Mouse (Mus musculus) urinary bladder, postnatal 4 days (tissue): ENCODE measurements around the gene Olfr961.

ENCODE experiments used
- DNase-seq, 2 experiments: peaks; one replicate each; pipeline ENCODE4 v3.0.0; 2021 to 2022; ENCODE audit warnings: low spot score in 2 of 2

Olfr961 gene

GRCm38 (mm10) chr9:39644785-39645184, at the start of gene Olfr961:
Gene Olfr961 (plus strand): TSS chr9:39645085.
- no peak for DNase-seq

- no peak for DNase-seq
These were observed 42.2 kb upstream of the Olfr961 start for GRCm38 (mm10) chr9:39602536-39603332.

- peak; percentile 26 to 65 for DNase-seq
These were observed 41.5 kb upstream of the Olfr961 start for GRCm38 (mm10) chr9:39603333-39603845.

- DNase-seq = peak in 1 of 2 experiments; percentile 60
These were observed 40.9 kb upstream of the Olfr961 start, which contains the start of gene AW551984 for GRCm38 (mm10) chr9:39603999-39604453. Gene AW551984 (minus strand): TSS chr9:39604403.

- DNase-seq = no peak
These were observed 36.4 kb upstream of the Olfr961 start for GRCm38 (mm10) chr9:39608497-39608896.

GRCm38 (mm10) chr9:39610355-39610754, 34.5 kb upstream of the Olfr961 start, which contains the start of gene Olfr148:
Gene Olfr148 (plus strand): TSS chr9:39610655.
- no peak for DNase-seq

- no peak for DNase-seq
These were observed 32.9 kb upstream of the Olfr961 start for GRCm38 (mm10) chr9:39611953-39612352.

GRCm38 (mm10) chr9:39621073-39621472, 23.8 kb upstream of the Olfr961 start, which contains the start of gene Olfr960:
Gene Olfr960 (plus strand): TSS chr9:39621373.
- no peak for DNase-seq

- DNase-seq = no peak
These were observed 21.1 kb upstream of the Olfr961 start for GRCm38 (mm10) chr9:39623783-39624182.

- DNase-seq = no peak
These were observed 20.2 kb upstream of the Olfr961 start for GRCm38 (mm10) chr9:39624711-39625110.

- DNase-seq = no peak
These were observed 15.8 kb upstream of the Olfr961 start for GRCm38 (mm10) chr9:39629069-39629468.

- no peak for DNase-seq
These were observed 10.8 kb upstream of the Olfr961 start for GRCm38 (mm10) chr9:39633913-39634594.

GRCm38 (mm10) chr9:39647382-39647781, 2.5 kb downstream of the Olfr961 start:
- DNase-seq = no peak

- DNase-seq = no peak
These were observed 10.0 kb downstream of the Olfr961 start for GRCm38 (mm10) chr9:39654756-39655396.

GRCm38 (mm10) chr9:39666905-39667304, 22.0 kb downstream of the Olfr961 start, which contains the start of gene Olfr963:
Gene Olfr963 (plus strand): TSS chr9:39667205.
- no peak for DNase-seq

- DNase-seq = no peak
These were observed 24.8 kb downstream of the Olfr961 start for GRCm38 (mm10) chr9:39669723-39670122.

- DNase-seq = no peak
These were observed 29.9 kb downstream of the Olfr961 start for GRCm38 (mm10) chr9:39674820-39675219.

GRCm38 (mm10) chr9:39678557-39678956, 33.7 kb downstream of the Olfr961 start:
- no peak for DNase-seq

GRCm38 (mm10) chr9:39679280-39679679, 34.4 kb downstream of the Olfr961 start:
- no peak for DNase-seq
